Mouse (Mus musculus) adipocyte (in vitro differentiated cells): ENCODE measurements at regions not wholly inside any gene's neighbourhood (a gene's known extent, or its start where the extent isn't known, plus 50 kb on each side); places are given as distances from the start of the nearest gene placed in this dataset.
"Not testable (repeated sequence)": the region's sequence is repeated elsewhere in the genome, so short reads cannot be mapped to it uniquely, and the experiment has no call there.

Experiments
- DNase-seq: peaks from one replicate; pipeline ENCODE4 v3.0.0-alpha.2; 2016; ENCODE audit warnings: low spot score

DNA sequence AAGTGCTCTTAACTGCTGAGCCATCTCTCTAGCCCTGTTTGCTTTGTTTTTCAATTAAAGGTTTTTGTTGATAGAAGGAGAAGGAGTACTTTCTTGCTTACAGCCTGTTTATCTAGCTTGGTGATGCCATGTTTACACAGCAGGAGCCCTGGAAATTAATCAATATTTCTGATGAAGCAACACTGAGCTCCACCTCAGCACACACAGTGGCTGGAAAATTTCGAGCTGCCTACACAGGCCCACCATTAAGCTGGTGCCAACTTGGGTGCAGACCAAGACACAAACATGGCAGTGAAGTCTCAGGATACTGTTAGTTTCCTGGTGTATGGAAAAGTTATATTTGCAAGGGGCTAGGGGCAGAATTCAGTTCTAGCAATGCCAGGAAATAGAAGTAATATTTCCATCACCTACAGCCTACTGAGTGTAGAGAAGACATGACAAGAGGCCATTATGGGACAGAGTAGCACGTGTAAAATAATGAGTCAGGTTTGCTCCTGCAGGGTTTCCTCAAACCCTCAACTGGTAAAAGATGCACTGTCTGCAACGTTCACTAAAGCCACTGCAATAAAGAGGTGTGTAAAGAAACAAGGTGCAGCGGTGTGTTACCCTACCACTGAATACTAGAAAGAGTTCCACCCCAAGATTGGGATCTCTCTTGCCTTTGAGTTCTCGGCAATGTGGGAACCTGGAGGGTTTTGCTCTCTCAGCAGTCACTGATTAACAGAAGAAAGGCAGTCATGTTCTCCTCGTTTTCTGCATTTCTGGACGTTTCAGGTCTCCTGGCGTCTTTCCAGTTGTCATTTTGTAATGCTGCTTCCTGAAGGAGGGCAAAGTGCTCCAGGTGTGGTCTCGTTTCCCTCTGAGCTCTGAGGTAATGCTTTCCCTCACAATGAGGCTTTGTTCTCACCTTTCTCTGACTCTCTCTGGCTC lies 108.8 kb upstream of the Fhl2 start:
- no peak for DNase-seq

- no peak for DNase-seq
These were observed 114.2 kb upstream of the Fhl2 start for GRCm38 (mm10) chr1:43310711-43311695.

- not testable (repeated sequence) for DNase-seq
These were observed 119.5 kb upstream of the Fhl2 start for GRCm38 (mm10) chr1:43316331-43316730.

DNA sequence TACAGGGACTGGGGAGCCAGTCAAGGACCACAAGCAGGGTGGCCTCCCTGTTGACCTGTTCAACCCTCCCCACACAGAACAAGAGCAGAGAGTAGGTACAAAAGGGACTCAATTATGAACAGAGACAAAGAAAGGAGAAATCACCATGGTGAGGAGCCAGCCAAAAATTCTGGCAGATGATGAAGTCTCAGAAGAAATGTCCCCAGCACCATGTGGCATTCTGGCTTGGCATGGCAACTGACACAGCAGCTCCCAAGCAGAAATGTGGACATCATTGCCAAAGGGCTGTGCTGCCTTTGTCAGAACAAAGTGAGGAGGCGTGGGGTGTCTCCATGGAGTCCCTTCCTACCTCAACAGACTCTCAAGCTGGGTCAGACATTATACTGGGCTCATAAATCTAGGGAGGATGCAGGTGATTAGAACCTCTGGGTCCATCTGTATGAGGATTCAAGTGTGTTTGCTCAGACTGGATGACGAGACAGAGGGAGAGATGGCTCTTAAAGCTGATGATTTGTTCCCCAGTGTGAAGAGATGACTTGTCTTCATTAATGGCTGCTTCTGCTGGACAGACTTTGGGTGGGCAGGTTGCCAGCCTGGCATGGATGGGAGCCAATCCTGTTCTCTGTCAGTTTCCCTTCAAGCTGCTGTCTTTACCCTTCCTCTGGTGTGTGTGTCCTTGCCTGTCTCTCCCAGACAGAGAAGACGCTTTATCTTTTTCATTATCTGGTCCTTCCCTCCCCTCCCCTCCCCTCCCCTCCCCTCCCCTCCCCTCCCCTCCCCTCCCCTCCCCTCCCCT lies 120.5 kb upstream of the Fhl2 start:
- DNase-seq = no peak

GRCm38 (mm10) chr1:43333488-43333887 lies 110.9 kb upstream of the Nck2 start:
- DNase-seq = not testable (repeated sequence)

DNA sequence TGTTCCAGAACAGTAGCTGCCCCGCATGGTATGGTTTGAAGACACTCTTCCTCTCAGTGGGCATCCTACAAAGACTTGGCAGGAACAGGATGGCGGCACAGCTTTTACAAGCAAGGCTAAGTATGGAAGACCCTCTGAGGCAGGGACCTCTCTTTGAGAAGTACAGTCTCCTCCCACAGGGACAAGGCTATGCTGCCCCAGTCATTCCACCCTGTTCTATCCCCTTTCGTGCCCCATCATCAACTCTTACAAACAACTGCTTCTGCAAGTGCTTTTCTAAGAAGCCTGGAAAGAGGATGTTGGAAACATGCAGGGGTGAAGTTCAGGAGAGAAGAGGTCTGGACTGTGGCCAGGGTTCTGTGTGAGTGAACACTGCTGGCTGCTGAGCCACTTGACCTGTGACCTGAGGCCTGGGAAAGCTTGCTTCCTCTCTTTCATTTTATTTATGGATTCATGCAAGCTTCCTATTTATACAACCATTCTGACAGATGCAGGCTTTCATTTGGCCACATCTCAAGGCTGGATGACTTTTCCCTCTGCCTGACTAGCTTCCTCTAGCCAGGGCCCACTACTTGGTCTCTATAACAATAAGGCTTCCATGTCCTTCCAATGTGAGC lies 107.1 kb upstream of the Nck2 start:
- peak; percentile 86 for DNase-seq

DNA sequence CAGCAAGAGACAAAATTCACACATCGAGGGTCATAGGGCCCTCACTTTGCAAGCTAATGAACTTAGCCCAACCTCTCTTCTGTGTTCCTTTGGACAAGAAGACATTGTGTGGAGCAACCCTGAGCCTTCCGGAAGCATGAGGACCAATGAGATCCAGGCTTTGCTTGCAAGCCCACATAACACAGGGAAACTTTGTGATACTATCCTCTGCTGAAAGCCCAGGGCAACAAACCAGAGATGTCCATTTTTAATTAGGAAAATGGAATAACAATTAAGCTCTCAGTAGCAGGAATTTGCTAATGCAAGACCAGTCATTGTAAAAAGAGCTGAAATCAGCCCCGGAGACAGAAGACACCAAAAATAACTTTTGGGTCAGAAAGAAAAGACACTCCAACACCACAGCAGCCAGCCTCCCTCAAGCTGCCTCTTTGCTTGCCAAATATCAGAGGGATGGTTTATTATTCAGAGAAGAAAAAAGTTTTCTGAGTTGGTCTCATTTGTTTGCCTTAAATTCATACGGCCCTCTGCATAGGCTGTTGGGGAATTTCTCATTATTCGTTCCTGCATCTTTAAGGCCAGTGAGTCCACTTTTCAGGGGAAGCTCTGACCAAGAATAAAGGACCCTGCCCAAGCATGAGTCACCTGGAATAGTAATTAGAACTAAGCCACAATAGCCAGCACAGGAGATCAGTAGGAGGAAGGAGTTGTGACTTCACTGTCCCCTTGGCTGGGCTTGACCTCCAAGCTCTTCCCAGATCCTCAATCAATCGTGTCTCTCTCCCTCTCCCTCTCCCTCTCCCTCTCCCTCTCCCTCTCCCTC lies 106.1 kb upstream of the Nck2 start:
- DNase-seq = peak; percentile 20

DNA sequence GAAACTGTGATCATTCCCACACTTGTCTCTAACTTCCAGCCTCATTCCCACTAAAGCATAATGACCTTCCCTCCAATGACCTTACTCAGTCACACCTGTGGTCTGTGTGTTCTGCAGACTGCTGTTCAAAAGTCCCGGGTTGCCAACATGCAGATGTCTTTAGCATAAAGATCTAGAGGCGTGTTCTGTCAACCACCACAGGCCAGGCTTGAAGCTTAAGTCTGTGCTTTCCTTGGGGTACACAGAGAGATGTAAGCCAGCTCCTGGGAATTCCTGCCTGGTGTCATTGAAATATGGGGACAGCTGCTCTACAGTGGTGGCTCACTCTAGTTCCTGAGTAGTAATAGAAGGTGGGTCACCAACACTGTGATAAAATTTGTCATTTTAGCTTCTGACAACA lies 101.5 kb upstream of the Nck2 start:
- no peak for DNase-seq

- DNase-seq = no peak
These were observed 101.0 kb upstream of the Nck2 start for GRCm38 (mm10) chr1:43343410-43343809.

DNA sequence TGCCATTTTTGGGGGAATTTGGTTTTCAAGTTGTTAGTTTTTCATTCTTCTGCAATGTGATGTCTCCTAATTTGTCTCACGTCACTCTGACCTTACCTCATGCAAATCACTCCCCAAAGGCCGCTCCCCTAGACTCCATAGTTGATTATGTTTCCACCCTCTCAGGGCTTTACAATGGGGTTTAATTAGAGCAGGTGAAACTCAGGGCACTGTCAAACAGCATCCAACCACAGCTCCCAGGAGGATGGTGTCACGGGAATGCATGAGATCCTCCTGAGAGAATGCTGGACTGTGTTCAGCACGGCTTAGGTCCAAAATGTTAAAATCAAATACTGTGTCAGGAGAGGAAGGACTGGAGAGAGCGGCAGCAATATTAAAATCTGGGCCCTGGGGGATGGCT lies 100.4 kb upstream of the Nck2 start:
- no peak for DNase-seq

DNA sequence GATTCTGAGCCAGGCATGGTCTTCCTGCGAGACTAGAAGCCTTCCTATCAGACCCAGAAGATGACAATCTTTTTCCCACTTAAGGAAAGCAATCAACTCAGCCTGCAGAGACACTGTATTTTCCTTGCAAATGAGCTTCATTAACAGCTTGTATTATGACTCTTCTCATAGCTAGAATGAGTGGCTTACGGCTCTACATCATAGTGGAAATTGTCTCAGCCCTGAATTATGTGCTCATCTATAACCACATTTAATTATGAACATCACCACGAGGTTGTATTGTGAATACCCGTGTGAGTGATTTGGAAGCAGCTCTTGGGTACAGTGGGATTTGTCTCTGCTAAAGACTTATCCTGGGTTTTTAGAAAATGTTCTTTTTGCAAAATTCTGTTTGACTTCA lies 97.2 kb upstream of the Nck2 start:
- DNase-seq = no peak

- DNase-seq = no peak
These were observed 94.4 kb upstream of the Nck2 start for GRCm38 (mm10) chr1:43349966-43350365.

GRCm38 (mm10) chr1:43358191-43358590 lies 86.2 kb upstream of the Nck2 start:
- DNase-seq = peak; percentile 58

GRCm38 (mm10) chr1:43359662-43360061 lies 84.7 kb upstream of the Nck2 start:
- no peak for DNase-seq

- DNase-seq = no peak
These were observed 84.1 kb upstream of the Nck2 start for GRCm38 (mm10) chr1:43360291-43360690.

DNA sequence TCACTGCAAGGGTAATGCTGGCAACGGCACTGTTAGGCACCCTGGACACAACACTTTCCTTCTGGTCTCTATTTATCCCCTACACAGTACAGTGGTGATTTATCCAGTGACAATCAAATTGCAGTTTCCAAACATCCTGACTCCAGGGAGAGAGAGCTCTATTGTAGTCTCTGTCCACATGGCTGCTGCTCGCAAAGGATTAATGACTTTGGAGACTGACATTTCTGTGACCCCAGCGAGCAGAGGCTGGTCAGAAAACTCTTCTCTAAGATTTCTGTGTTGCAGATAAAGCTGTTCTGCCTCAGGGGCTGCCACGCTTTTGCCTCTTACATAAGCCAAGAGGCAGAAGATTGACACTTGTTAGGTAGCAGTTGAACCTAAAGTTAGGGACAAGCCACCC lies 83.6 kb upstream of the Nck2 start:
- peak; percentile 7 for DNase-seq

DNA sequence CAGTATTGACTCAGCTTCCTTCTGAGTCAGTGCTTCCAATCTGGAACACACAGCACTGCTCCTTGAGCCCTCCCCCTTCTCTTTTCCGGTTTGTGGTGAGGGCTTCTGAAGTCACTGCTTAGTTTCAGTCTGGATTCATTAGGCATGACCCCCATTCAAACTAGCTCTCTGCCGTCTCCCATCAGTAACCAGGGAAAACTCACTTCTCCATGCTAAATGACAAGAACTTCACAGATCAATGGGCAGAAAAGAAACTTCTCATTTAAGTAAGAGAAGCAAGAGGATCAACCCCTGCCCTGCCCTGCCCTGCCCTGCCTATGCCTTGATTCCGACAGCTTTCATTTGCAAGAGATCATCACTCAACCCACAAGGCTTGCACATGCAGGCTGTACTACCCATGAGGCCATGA lies 82.9 kb upstream of the Nck2 start:
- no peak for DNase-seq

- no peak for DNase-seq
These were observed 82.2 kb upstream of the Nck2 start for GRCm38 (mm10) chr1:43362136-43362535.

GRCm38 (mm10) chr1:43363178-43363577 lies 81.2 kb upstream of the Nck2 start:
- no peak for DNase-seq

GRCm38 (mm10) chr1:43366433-43366832 lies 77.9 kb upstream of the Nck2 start:
- no peak for DNase-seq
